Mouse (Mus musculus) MEL (cell line): ENCODE data around the gene P3h3. TPM values are rescaled to one million over a fixed set of nuclear protein-coding genes. Genes with fewer than 3 reads are reported as not detected.

Experiments
- DNase-seq: peaks from one replicate; pipeline ENCODE4 v3.0.0; 2011; ENCODE audit warnings: low read depth, low spot score
- H3K27ac ChIP-seq: 2 replicates; pipeline ENCODE4 v1.5.1; 2012; ENCODE audit warnings: low read depth, mild to moderate bottlenecking, control low read depth, low read length, moderate library complexity; ENCODE audit not compliant: control insufficient read depth
- H3K27me3 ChIP-seq, 2 experiments: fragments of 150-350 bp in 1 of 2; sonication (generic) in 1 of 2; 2 replicates each; pipeline ENCODE4 v1.6.1; 2012; ENCODE audit warnings: low read length in 2 of 2, mild to moderate bottlenecking in 2 of 2, improper control_type of control experiment in 1 of 2, moderate library complexity in 1 of 2; ENCODE audit not compliant: insufficient read depth in 2 of 2, control insufficient read depth in 1 of 2
- H3K36me3 ChIP-seq, 2 experiments: 2 replicates each; pipeline ENCODE4 v1.6.1; 2012 to 2014; ENCODE audit warnings: low read length in 2 of 2, improper control_type of control experiment in 1 of 2, inconsistent platforms in 1 of 2, mild to moderate bottlenecking in 1 of 2; ENCODE audit not compliant: insufficient read depth in 2 of 2, control insufficient read depth in 1 of 2
- H3K4me1 ChIP-seq, 2 experiments: fragments of 150-350 bp in 1 of 2; sonication (generic) in 1 of 2; 2 replicates each; pipeline ENCODE4 v1.6.1; 2012; ENCODE audit warnings: low read length in 2 of 2, improper control_type of control experiment in 1 of 2, mild to moderate bottlenecking in 1 of 2; ENCODE audit not compliant: insufficient read depth in 2 of 2, control insufficient read depth in 1 of 2
- H3K4me3 ChIP-seq, 2 experiments: fragments of 150-350 bp in 1 of 2; sonication (generic) in 1 of 2; 2 replicates each; pipeline ENCODE4 v1.5.1; 2012; ENCODE audit warnings: low read depth in 2 of 2, low read length in 2 of 2, mild to moderate bottlenecking in 2 of 2, moderate library complexity in 2 of 2, control low read depth in 1 of 2, improper control_type of control experiment in 1 of 2; ENCODE audit not compliant: control insufficient read depth in 1 of 2, insufficient read depth in 1 of 2
- H3K79me2 ChIP-seq: 2 replicates; pipeline ENCODE4 v1.6.1; 2012; ENCODE audit warnings: mild to moderate bottlenecking, low read length, moderate library complexity; ENCODE audit not compliant: control insufficient read depth, poor library complexity, insufficient read depth
- H3K9ac ChIP-seq: 2 replicates; pipeline ENCODE4 v1.6.1; 2012; ENCODE audit warnings: low read depth, mild to moderate bottlenecking, control low read depth, low read length, moderate library complexity; ENCODE audit not compliant: control insufficient read depth, poor library complexity, severe bottlenecking
- H3K9me3 ChIP-seq: fragments of 150-350 bp; sonication (generic); replicated peaks from 2 replicates; pipeline ENCODE4 v1.6.1; 2012; ENCODE audit warnings: mild to moderate bottlenecking, low read length, improper control_type of control experiment, moderate library complexity; ENCODE audit not compliant: insufficient read depth
- BHLHE40 ChIP-seq: IDR thresholded peaks from 2 replicates; pipeline ENCODE4 v1.6.1; 2012; ENCODE audit warnings: low read depth, mild to moderate bottlenecking, inconsistent platforms, low read length, improper control_type of control experiment, borderline replicate concordance
- CHD2 ChIP-seq: IDR thresholded peaks from 2 replicates; pipeline ENCODE4 v1.6.1; 2011; ENCODE audit warnings: low read length, improper control_type of control experiment
- ELF1 ChIP-seq: IDR thresholded peaks from 2 replicates; pipeline ENCODE4 v1.6.1; 2014; ENCODE audit warnings: low read depth, mild to moderate bottlenecking, inconsistent platforms, low read length, improper control_type of control experiment, moderate library complexity
- EP300 ChIP-seq, 2 experiments: IDR thresholded peaks; 2 replicates each; pipeline ENCODE4 v1.6.1; 2011; ENCODE audit warnings: improper control_type of control experiment in 2 of 2, low read length in 2 of 2, low read depth in 1 of 2, mild to moderate bottlenecking in 1 of 2
- HCFC1 ChIP-seq: IDR thresholded peaks from 2 replicates; pipeline ENCODE4 v1.6.1; 2012; ENCODE audit warnings: low read depth, mild to moderate bottlenecking, inconsistent platforms, low read length, improper control_type of control experiment, moderate library complexity
- JUND ChIP-seq: IDR thresholded peaks from 2 replicates; pipeline ENCODE4 v1.6.1; 2011; ENCODE audit warnings: low read depth, mild to moderate bottlenecking, improper control_type of control experiment, low read length
- KAT2A ChIP-seq: conservative IDR thresholded peaks from 2 replicates; pipeline ENCODE4 v1.6.1; 2012; ENCODE audit warnings: low read depth, low read length, improper control_type of control experiment, inconsistent platforms
- MAFK ChIP-seq: IDR thresholded peaks from 2 replicates; pipeline ENCODE4 v1.6.1; 2011; ENCODE audit warnings: low read depth, mild to moderate bottlenecking, low read length, improper control_type of control experiment, borderline replicate concordance
- MXI1 ChIP-seq: IDR thresholded peaks from 2 replicates; pipeline ENCODE4 v1.6.1; 2011; ENCODE audit warnings: mild to moderate bottlenecking, low read depth, low read length, improper control_type of control experiment
- MYC ChIP-seq: IDR thresholded peaks from 2 replicates; pipeline ENCODE4 v1.6.1; 2011; ENCODE audit warnings: low read depth, mild to moderate bottlenecking, low read length, improper control_type of control experiment, moderate library complexity
- NRF1 ChIP-seq: IDR thresholded peaks from 2 replicates; pipeline ENCODE4 v1.6.1; 2014; ENCODE audit warnings: low read depth, mild to moderate bottlenecking, inconsistent platforms, low read length, improper control_type of control experiment, moderate library complexity; ENCODE audit not compliant: poor library complexity, insufficient read depth, severe bottlenecking
- POLR2A ChIP-seq, 2 experiments: IDR thresholded peaks; 2 replicates each; pipeline ENCODE4 v1.6.1; 2011 to 2012; ENCODE audit warnings: low read length in 2 of 2, mild to moderate bottlenecking in 2 of 2, control low read depth in 1 of 2, improper control_type of control experiment in 1 of 2, low read depth in 1 of 2, moderate library complexity in 1 of 2; ENCODE audit not compliant: control insufficient read depth in 1 of 2, insufficient read depth in 1 of 2, poor library complexity in 1 of 2
- POLR2AphosphoS2 ChIP-seq: IDR thresholded peaks from 2 replicates; pipeline ENCODE4 v1.6.1; 2011; ENCODE audit warnings: low read length, improper control_type of control experiment
- POLR2AphosphoS5 ChIP-seq: IDR thresholded peaks from 2 replicates; pipeline ENCODE4 v1.6.1; 2012; ENCODE audit warnings: low read depth, borderline replicate concordance, mild to moderate bottlenecking, inconsistent platforms, low read length, moderate library complexity, mixed read lengths
- RAD21 ChIP-seq: IDR thresholded peaks from 2 replicates; pipeline ENCODE4 v1.6.1; 2011; ENCODE audit warnings: mild to moderate bottlenecking, low read depth, low read length, improper control_type of control experiment
- RCOR1 ChIP-seq: IDR thresholded peaks from 2 replicates; pipeline ENCODE4 v1.6.1; 2012; ENCODE audit warnings: low read depth, mild to moderate bottlenecking, inconsistent platforms, low read length, improper control_type of control experiment
- SIN3A ChIP-seq: IDR thresholded peaks from 2 replicates; pipeline ENCODE4 v1.6.1; 2012; ENCODE audit warnings: low read length, improper control_type of control experiment, inconsistent platforms
- TAL1 ChIP-seq: IDR thresholded peaks from 2 replicates; pipeline ENCODE4 v1.6.1; 2012; ENCODE audit warnings: mild to moderate bottlenecking, inconsistent platforms, low read length, moderate library complexity, mixed read lengths
- TBP ChIP-seq: IDR thresholded peaks from 2 replicates; pipeline ENCODE4 v1.8.0; 2011; ENCODE audit warnings: low read depth, low read length, improper control_type of control experiment
- UBTF ChIP-seq: IDR thresholded peaks from 2 replicates; pipeline ENCODE4 v1.6.1; 2012; ENCODE audit warnings: low read depth, mild to moderate bottlenecking, inconsistent platforms, low read length, improper control_type of control experiment, moderate library complexity, borderline replicate concordance; ENCODE audit not compliant: insufficient read depth
- ZMIZ1 ChIP-seq: IDR thresholded peaks from 2 replicates; pipeline ENCODE4 v1.6.1; 2012; ENCODE audit warnings: low read depth, mild to moderate bottlenecking, inconsistent platforms, low read length, improper control_type of control experiment, moderate library complexity
- polyA plus RNA-seq, 2 experiments: library from polyadenylated mRNA; stranded (reverse) in 1 of 2; unstranded in 1 of 2; fragments of >175 nt in 1 of 2; fragments of >200 nt in 1 of 2; gene quantifications; 2 replicates each; pipeline versions ENCODE4 v1.2.1 to v1.2.4; 2012; ENCODE audit warnings: low replicate concordance in 2 of 2, low read depth in 1 of 2; ENCODE audit not compliant: insufficient read length in 2 of 2, insufficient read depth in 1 of 2, missing spikeins in 1 of 2
- total RNA-seq: library from RNA; depleted of rRNA; stranded (reverse); fragments of 300-350 nt; gene quantifications from 2 replicates; pipeline ENCODE4 v1.2.3, GENCODE M21; 2012

P3h3 gene
- total and polyA plus RNA-seq, 3 experiments = 0.23 to 2.1 TPM; not detected in 1

GRCm38 (mm10) chr6:124808358-124809012 is 49.1 kb downstream of the P3h3 start, which contains the start of gene Spsb2 (continued):
- no peak for TF ChIP-seq UBTF
- no peak for TF ChIP-seq TBP

GRCm38 (mm10) chr6:124807986-124808357 is 49.6 kb downstream of the P3h3 start:
- no peaks in the 10 kb centered on the region for H3K9me3 ChIP-seq
- H3K27me3 ChIP-seq = no peaks in the 10 kb centered on the region
- H3K27ac ChIP-seq = peak overlapping the region; percentile 28; the same call in 1 of the 2 replicates
- no peak for DNase-seq
- TF ChIP-seq POLR2AphosphoS5 (no peak), NRF1 (no peak)
- peaks cover 4 to 14% of the 10 kb centered on the region in 2 experiments for H3K36me3 ChIP-seq
- H3K9ac ChIP-seq = peak overlapping the region; percentile 81
- peaks cover 0 to 35% of the 10 kb centered on the region in 2 experiments; a peak in 3 of 4 replicates for H3K4me1 ChIP-seq
- peak overlapping the region; percentile 78 to 95; a peak in 3 of 4 replicates for H3K4me3 ChIP-seq
- peaks cover 10% of the 10 kb centered on the region for H3K79me2 ChIP-seq

- no peaks in the 10 kb centered on the region for H3K27me3 ChIP-seq
- peaks cover 0 to 14% of the 10 kb centered on the region in 2 experiments for H3K36me3 ChIP-seq
- no peak overlapping the region for H3K9ac ChIP-seq
- no peak overlapping the region for H3K4me3 ChIP-seq
- DNase-seq = no peak
- no peak overlapping the region for H3K27ac ChIP-seq
- H3K9me3 ChIP-seq = no peaks in the 10 kb centered on the region
- peaks cover 4% of the 10 kb centered on the region for H3K79me2 ChIP-seq
- TF ChIP-seq HCFC1 (no peak), RCOR1 (no peak)
- TF ChIP-seq, all 39 proteins: peak for 0
- H3K4me1 ChIP-seq = peaks cover 0 to 29% of the 10 kb centered on the region in 2 experiments; a peak in 2 of 4 replicates
These were observed 50.2 kb downstream of the P3h3 start for GRCm38 (mm10) chr6:124807366-124807765.

- Histone ChIP-seq H3K4me3 (peak overlapping the region; percentile 61), H3K79me2 (peaks cover 3% of the 10 kb centered on the region; the same call in 1 of the 2 replicates), H3K9ac (peak overlapping the region; percentile 73), H3K36me3 (peaks cover 0 to 14% of the 10 kb centered on the region in 2 experiments; a peak in 2 of 4 replicates), H3K4me1 (peaks cover 0 to 28% of the 10 kb centered on the region in 2 experiments; a peak in 2 of 4 replicates), H3K27ac (peak overlapping the region; percentile 92), H3K27me3 (no peaks in the 10 kb centered on the region), H3K9me3 (no peaks in the 10 kb centered on the region)
- no peak for DNase-seq
- no peak for TF ChIP-seq MXI1
- no peak for TF ChIP-seq POLR2AphosphoS2
- TF ChIP-seq POLR2A (IDR thresholded peaks at IDR 0.05; ENCODE audit: control insufficient read depth in 1 of 2, insufficient read depth in 1 of 2, low read depth in 1 of 2, low read length in 2 of 2, poor library complexity in 1 of 2) = no peak
- no peak for TF ChIP-seq HCFC1
- TF ChIP-seq MYC = no peak
- no peak for TF ChIP-seq EP300 (IDR thresholded peaks at IDR 0.05; ENCODE audit: low read depth in 1 of 2, low read length in 2 of 2)
- no peak for TF ChIP-seq MAFK
- no peak for TF ChIP-seq CHD2
- TF ChIP-seq TAL1 = no peak
- no peak for TF ChIP-seq ELF1
- no peak for TF ChIP-seq POLR2AphosphoS5
- TF ChIP-seq BHLHE40 = no peak
- no peak for TF ChIP-seq KAT2A
- no peak for TF ChIP-seq SIN3A
- no peak for TF ChIP-seq RAD21
- no peak for TF ChIP-seq JUND
- TF ChIP-seq ZMIZ1 = no peak
- TF ChIP-seq NRF1 = no peak
These were observed 51.0 kb downstream of the P3h3 start for GRCm38 (mm10) chr6:124806446-124807140.
